Mouse (Mus musculus) kidney, embryonic 16.5 days (tissue): ENCODE data around the gene Sppl3. TPM values are rescaled to one million over a fixed set of nuclear protein-coding genes. Genes with fewer than 3 reads are reported as not detected.
A peak's percentile ranks its signal among the peaks of the same experiment; 100 is the strongest.

Experiments
- ATAC-seq: fragments of 200-750 bp; cut with Nextera tagmentation; 2 replicates; pipeline ENCODE4 v1.8.0; 2017; ENCODE audit warnings: moderate TSS enrichment; ENCODE audit not compliant: low FRiP score, low TSS enrichment
- H3K27ac ChIP-seq: fragments of 300-500 bp; sonication (generic); 2 replicates; pipeline ENCODE4 v1.5.1; 2014; ENCODE audit warnings: low read length
- H3K27me3 ChIP-seq: fragments of 300-500 bp; sonication (generic); 2 replicates; pipeline ENCODE4 v1.6.1; 2014; ENCODE audit warnings: low read length, control low read depth, mixed read lengths; ENCODE audit not compliant: insufficient read depth
- H3K36me3 ChIP-seq: fragments of 300-500 bp; sonication (generic); 2 replicates; pipeline ENCODE4 v1.6.1; 2014; ENCODE audit warnings: low read length, control low read depth, mixed read lengths; ENCODE audit not compliant: insufficient read depth
- H3K4me1 ChIP-seq: fragments of 300-500 bp; sonication (generic); 2 replicates; pipeline ENCODE4 v1.6.1; 2014; ENCODE audit warnings: low read length, control low read depth, mixed read lengths; ENCODE audit not compliant: insufficient read depth
- H3K4me2 ChIP-seq: fragments of 300-500 bp; sonication (generic); replicated peaks from 2 replicates; pipeline ENCODE4 v1.6.1; 2014; ENCODE audit warnings: low read depth, low read length
- H3K4me3 ChIP-seq: fragments of 300-500 bp; sonication (generic); 2 replicates; pipeline ENCODE4 v1.5.1; 2014; ENCODE audit warnings: mild to moderate bottlenecking, low read length
- H3K9ac ChIP-seq: fragments of 300-500 bp; sonication (generic); replicated peaks from 2 replicates; pipeline ENCODE4 v1.6.1; 2014; ENCODE audit warnings: low read length
- H3K9me3 ChIP-seq: fragments of 300-500 bp; sonication (generic); 2 replicates; pipeline ENCODE4 v1.6.1; 2016; ENCODE audit warnings: low read length, control low read depth
- WGBS: fragments of 180-500 bp; shearing (Covaris S2); extraction: QIAGEN DNeasy Blood & Tissue Kit; methylation state at CpG from one replicate; pipeline ENCODE4 v1.1.7; 2014; 5-methylcytosine and 5-hydroxymethylcytosine counted together
- polyA plus RNA-seq: library from polyadenylated mRNA; unstranded; fragments of >200 nt; fragmentation: Nextera tagmentation; extraction: Ambion mirVana; gene quantifications from 2 replicates; pipeline ENCODE4 v1.2.1, GENCODE M21; 2015

Sppl3 gene
- polyA plus RNA-seq, 1 experiment from 2014 or later, result 12.3 TPM

- peaks cover 4% of the 10 kb centered on the region; the same call in 1 of the 2 replicates for H3K36me3 ChIP-seq
- no peaks in the 10 kb centered on the region for H3K9me3 ChIP-seq
- 84% methylated on average over 6 of the region's 6 CpGs for WGBS
- ATAC-seq, result no peak
- no peak overlapping the region for H3K9ac ChIP-seq
- no peak overlapping the region for H3K4me2 ChIP-seq
- H3K4me1 ChIP-seq, result peaks cover 36% of the 10 kb centered on the region
- H3K27ac ChIP-seq, result no peak overlapping the region
- H3K4me3 ChIP-seq, result no peak overlapping the region
- no peaks in the 10 kb centered on the region for H3K27me3 ChIP-seq
These were observed 38.8 kb downstream of the Sppl3 start for GRCm38 (mm10) chr5:115049692-115050091.

- no peaks in the 10 kb centered on the region for H3K27me3 ChIP-seq
- H3K9ac ChIP-seq, result no peak overlapping the region
- ATAC-seq, result no peak
- H3K4me2 ChIP-seq, result no peak overlapping the region
- WGBS, result 81% methylated on average over 6 of the region's 6 CpGs
- peaks cover 33% of the 10 kb centered on the region for H3K4me1 ChIP-seq
- H3K4me3 ChIP-seq, result no peak overlapping the region
- no peaks in the 10 kb centered on the region for H3K9me3 ChIP-seq
- no peak overlapping the region for H3K27ac ChIP-seq
- no peaks in the 10 kb centered on the region for H3K36me3 ChIP-seq
These were observed 39.8 kb downstream of the Sppl3 start for GRCm38 (mm10) chr5:115050776-115051175.

DNA sequence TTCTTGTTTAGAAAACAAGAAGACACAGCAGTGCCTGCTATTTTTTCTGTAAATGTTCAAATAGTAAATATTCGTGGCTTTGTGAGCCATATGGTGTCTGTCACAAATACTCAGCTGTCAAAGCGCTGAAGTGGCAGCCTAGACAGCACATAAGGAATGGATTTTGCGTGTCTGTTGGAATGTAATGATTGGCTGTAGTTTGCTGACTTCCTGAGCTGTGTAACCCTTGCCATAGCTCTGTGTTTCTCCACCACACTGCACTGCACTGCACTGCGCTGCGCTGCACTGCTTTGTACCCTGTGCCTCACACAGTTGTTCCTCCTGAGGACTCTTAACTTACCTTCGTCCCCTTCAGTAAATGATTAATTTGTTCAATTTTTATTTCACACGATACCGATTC is 41.6 kb downstream of the Sppl3 start:
- H3K27ac ChIP-seq, result 0 out of 2 replicates have a peak overlapping the region, but pooled peaks have one; percentile 2
- WGBS, result 58% methylated on average over 8 of the region's 8 CpGs

DNA sequence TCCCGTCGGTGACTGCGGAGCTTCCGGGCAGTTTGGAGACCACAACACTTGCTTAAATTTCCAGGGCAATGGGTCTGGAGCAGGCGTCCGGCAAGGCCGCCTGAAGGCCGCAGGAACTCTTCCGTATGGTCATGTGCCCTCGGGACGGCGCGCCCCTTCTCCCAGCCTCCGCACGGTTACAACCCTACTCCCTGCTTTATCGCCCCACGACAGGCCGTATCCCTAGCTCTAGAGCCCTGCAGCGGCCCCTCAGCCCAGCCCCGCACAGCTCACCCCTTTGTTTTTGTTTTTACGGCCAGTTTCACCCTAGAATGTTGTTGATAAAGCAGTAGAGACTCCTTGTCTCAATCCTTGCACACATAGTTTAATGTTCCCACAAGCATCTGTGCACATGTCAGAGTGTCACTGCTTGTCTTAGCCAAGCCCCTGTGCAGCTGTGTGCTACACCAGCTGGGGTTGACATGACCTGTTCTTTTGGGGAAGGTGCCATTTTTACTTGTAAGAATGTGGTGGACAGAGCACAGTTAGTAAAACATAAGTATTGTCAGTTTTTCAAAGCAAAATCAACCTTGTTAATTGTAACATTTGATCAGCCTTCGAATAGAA is 43.0 kb downstream of the Sppl3 start:
- Histone ChIP-seq H3K4me2 (no peak overlapping the region), H3K4me1 (peaks cover 33% of the 10 kb centered on the region), H3K9me3 (no peaks in the 10 kb centered on the region), H3K27ac (0 out of 2 replicates have a peak overlapping the region, but pooled peaks have one; percentile 16), H3K9ac (no peak overlapping the region), H3K36me3 (no peaks in the 10 kb centered on the region), H3K27me3 (no peaks in the 10 kb centered on the region), H3K4me3 (no peak overlapping the region)
- no peak for ATAC-seq
- 47% methylated on average over 22 of the region's 22 CpGs for WGBS

More for the DNA sequence above, 41.6 kb downstream of the Sppl3 start:
- H3K4me1 ChIP-seq, result peaks cover 33% of the 10 kb centered on the region
- no peak overlapping the region for H3K9ac ChIP-seq
- ATAC-seq, result peak; percentile 95
- H3K4me3 ChIP-seq, result no peak overlapping the region
- no peaks in the 10 kb centered on the region for H3K9me3 ChIP-seq
- no peaks in the 10 kb centered on the region for H3K36me3 ChIP-seq
- no peaks in the 10 kb centered on the region for H3K27me3 ChIP-seq
- no peak overlapping the region for H3K4me2 ChIP-seq

- Histone ChIP-seq H3K9me3 (no peaks in the 10 kb centered on the region), H3K27ac (no peak overlapping the region), H3K27me3 (no peaks in the 10 kb centered on the region), H3K4me1 (peaks cover 33% of the 10 kb centered on the region), H3K4me3 (no peak overlapping the region), H3K9ac (no peak overlapping the region), H3K36me3 (no peaks in the 10 kb centered on the region), H3K4me2 (no peak overlapping the region)
- 81% methylated on average over 6 of the region's 6 CpGs for WGBS
- no peak for ATAC-seq
These were observed 44.5 kb downstream of the Sppl3 start for GRCm38 (mm10) chr5:115055418-115055817.

DNA sequence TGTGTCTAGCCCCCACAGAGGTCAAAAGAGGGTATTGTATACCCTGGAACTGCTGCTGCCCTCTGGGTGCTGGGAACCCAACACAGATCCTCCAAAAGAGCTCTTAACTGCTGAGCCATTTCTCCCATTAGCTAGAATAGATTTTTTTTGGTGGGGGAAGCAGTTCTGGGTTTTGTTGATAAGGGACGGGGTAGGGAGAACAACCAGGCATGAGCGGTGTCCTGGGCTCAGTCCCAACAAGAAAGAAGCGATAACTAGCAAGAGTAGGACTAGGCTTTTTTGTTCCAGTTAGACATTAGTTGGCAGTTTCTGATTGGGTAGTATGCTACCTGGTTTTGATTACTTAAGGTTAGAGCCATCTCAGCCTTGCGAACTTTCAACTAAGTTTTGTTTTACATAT is 46.2 kb downstream of the Sppl3 start:
- H3K4me3 ChIP-seq, result no peak overlapping the region
- peaks cover 5% of the 10 kb centered on the region; the same call in 1 of the 2 replicates for H3K36me3 ChIP-seq
- no peak overlapping the region for H3K4me2 ChIP-seq
- H3K4me1 ChIP-seq, result peaks cover 21% of the 10 kb centered on the region
- 96% methylated on average over 4 of the region's 4 CpGs for WGBS
- no peak overlapping the region for H3K27ac ChIP-seq
- no peaks in the 10 kb centered on the region for H3K27me3 ChIP-seq
- no peak for ATAC-seq
- H3K9me3 ChIP-seq, result no peaks in the 10 kb centered on the region
- no peak overlapping the region for H3K9ac ChIP-seq

GRCm38 (mm10) chr5:115058584-115059297 is 47.8 kb downstream of the Sppl3 start:
- WGBS, result 80% methylated on average over 7 of the region's 7 CpGs
- no peak; the same call in 1 of the 2 replicates for ATAC-seq
- H3K27me3 ChIP-seq, result no peaks in the 10 kb centered on the region
- H3K27ac ChIP-seq, result no peak overlapping the region
- no peak overlapping the region for H3K4me3 ChIP-seq
- H3K9ac ChIP-seq, result no peak overlapping the region
- H3K4me1 ChIP-seq, result peaks cover 5% of the 10 kb centered on the region
- no peak overlapping the region for H3K4me2 ChIP-seq
- peaks cover 8% of the 10 kb centered on the region; the same call in 1 of the 2 replicates for H3K36me3 ChIP-seq
- no peaks in the 10 kb centered on the region for H3K9me3 ChIP-seq

GRCm38 (mm10) chr5:115060067-115060695 is 49.2 kb downstream of the Sppl3 start:
- H3K4me3 ChIP-seq, result no peak overlapping the region
- H3K36me3 ChIP-seq, result peaks cover 8% of the 10 kb centered on the region; the same call in 1 of the 2 replicates
- no peak overlapping the region for H3K27ac ChIP-seq
- 82% methylated on average over 8 of the region's 8 CpGs for WGBS
- no peak for ATAC-seq
- H3K4me2 ChIP-seq, result no peak overlapping the region
- no peaks in the 10 kb centered on the region for H3K27me3 ChIP-seq
- no peaks in the 10 kb centered on the region for H3K9me3 ChIP-seq
- H3K4me1 ChIP-seq, result peaks cover 8% of the 10 kb centered on the region; the same call in 1 of the 2 replicates
- H3K9ac ChIP-seq, result no peak overlapping the region

- no peak overlapping the region for H3K4me2 ChIP-seq
- H3K9ac ChIP-seq, result no peak overlapping the region
- no peak overlapping the region for H3K27ac ChIP-seq
- peaks cover 8% of the 10 kb centered on the region; the same call in 1 of the 2 replicates for H3K4me1 ChIP-seq
- 90% methylated on average over 3 of the region's 3 CpGs for WGBS
- no peaks in the 10 kb centered on the region for H3K9me3 ChIP-seq
- H3K27me3 ChIP-seq, result no peaks in the 10 kb centered on the region
- no peak for ATAC-seq
- no peak overlapping the region for H3K4me3 ChIP-seq
- peaks cover 8% of the 10 kb centered on the region; the same call in 1 of the 2 replicates for H3K36me3 ChIP-seq
These were observed 50.0 kb downstream of the Sppl3 start for GRCm38 (mm10) chr5:115060977-115061376.
